Mouse (Mus musculus): Measurements from ENCODE around the gene Map6d1. TPM values are rescaled to one million over a fixed set of nuclear protein-coding genes. Genes with fewer than 3 reads are reported as not detected.

Gene Map6d1
- total RNA-seq (2022), result 10 to 100 TPM; 27.2 to 36.7 (median 29.8) TPM

DNA sequence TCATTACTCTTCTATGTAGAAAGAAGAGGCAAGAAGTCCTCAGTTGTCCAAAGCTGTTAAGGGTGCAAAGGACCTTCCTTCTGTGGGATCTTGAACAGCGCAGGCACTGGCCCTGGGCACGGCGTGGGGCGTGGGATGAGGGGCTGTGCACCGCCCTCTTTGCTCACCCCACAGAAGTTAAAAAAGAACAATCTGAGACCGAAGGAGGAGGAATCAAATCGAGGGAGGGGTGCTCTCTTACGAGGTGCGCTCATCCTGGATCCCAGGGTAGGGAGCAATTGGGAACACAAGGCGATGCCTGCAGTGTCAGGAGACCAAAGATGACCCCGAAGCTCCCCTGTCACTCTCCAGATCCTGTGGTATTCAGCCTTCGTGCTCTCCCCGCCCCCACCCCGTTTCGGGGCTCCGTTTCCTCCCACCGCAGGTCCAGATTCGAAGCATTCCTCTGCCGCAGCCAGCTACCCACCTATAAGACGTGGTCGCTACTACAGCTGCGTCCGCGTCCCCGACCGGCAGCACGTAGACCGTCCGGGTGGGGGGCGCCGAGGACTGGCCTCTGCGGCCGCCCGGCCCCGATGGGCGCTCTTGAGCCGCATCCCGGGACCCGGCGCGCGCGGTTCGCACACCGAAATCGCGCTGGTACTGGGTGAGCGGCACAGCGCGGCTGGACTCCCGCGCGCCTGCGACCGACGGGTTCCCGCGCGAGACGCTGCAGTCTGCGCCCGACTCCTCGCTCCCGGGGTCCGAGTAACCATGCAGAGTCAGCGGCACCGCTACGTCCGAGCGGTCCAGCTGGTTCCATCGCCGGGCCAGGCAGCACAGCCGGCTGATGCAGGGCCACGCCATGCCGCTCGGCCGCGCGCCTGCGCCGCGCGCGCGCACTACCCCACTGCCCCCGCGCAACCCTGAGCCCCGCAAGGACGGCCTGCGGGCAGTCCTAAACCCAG is at the start of gene Map6d1:
Gene Map6d1, minus strand, starts transcription at position 891 of the 947 bp plus-strand sequence.
- peak in 1 of 2 experiments; percentile 51 for DNase-seq (ENCODE audit: low spot score in 2 of 2)

DNA sequence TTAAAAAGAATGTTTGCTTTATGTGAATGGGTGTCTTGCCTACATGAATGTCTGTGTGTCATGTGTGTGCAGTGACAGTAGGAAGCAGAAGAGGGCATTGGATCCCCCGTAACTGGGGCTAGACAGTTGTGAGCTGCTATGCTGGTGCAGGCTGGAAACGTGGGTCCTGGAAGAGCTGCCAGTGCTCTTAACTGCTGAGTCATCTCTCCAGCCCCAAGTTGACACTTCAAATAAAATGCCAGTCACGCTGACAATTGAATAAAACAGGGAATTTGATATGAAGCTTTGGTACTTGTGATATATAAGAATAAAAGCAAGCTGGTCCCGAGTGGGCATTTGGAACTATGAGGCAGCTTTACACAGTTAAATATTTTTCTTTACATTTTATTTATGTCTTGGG is 39.1 kb upstream of the Map6d1 start:
- peak in 1 of 2 experiments; percentile 11 for DNase-seq (ENCODE audit: low spot score in 2 of 2)

DNA sequence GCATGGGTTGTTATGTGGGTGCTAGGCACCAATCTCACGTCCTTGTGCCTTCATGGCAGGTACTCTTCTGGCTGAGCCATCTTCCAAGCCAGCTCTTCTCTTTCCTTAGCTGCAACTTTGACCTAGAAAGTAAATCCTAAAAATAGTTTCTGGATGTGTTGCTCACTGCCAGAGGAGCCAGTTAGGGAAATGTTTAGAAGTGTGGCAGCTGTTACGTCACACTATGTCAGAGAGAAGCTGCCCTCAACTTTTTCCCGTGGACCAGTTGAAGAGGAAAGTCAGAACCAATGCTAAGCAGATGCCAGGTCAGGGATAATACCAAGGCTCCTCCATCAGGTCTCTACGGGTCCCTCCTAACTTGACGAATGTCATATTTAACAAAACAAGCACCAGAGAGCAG is 38.2 kb upstream of the Map6d1 start:
- no peak for DNase-seq (ENCODE audit: low spot score in 2 of 2)

DNA sequence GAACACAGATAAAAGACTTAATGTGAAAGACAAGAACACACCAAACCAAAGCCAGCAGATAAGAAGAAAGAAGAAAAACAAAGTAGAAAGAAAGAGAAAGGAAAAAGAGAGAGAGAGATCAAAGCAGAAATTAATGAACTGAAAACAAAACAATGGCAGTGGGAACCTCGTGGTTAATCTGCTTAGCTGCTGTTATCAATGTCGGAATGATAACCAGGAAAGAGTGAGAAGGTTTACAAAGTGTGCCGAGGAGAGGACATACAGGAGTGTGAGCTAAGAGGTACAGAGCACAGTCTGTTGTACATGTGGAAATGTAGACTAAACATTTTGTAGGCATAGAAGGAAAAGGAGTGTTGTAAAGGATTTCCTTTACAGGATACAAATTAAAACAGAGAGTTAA is 31.8 kb upstream of the Map6d1 start:
- no peak for DNase-seq (ENCODE audit: low spot score in 2 of 2)

DNA sequence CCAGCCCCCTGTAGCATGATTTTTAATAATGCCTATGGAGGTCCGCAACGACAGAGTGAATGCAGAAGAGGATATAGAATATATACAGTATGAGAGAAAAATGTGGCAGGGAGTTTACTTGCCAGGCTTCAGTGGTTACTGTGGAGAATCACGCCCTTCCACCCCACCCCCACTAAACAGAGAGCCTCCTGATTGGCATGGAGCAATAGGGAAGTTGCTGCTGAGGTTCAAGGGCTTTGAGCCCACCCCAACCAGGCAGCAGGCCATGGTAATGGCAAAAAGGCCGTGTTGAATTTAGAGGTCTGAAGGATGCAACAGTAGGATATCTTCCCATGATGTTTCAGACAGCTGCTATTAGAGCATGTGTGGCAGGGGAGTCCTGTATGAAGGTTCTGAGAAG is 30.2 kb upstream of the Map6d1 start:
- DNase-seq (ENCODE audit: low spot score in 2 of 2), result no peak

DNA sequence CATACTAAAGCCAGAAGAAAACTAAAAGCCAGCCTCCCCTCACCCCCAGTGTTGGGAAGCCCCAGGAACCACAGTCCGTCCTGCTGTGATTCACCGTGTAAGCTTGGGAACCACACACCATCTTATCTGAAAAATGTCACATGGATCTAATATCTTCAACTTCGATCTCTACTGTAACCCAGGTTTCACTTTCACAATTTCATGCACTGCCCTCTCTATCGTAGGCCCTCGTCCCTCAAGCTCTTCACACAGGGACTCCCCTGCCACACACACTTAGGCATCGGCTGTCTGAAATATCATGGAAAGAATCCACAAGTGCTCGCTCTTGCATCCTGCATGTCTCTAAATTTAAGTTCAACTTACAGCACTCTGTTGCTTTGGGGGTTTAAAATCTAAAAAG is 23.9 kb upstream of the Map6d1 start:
- no peak for DNase-seq (ENCODE audit: low spot score in 2 of 2)

DNA sequence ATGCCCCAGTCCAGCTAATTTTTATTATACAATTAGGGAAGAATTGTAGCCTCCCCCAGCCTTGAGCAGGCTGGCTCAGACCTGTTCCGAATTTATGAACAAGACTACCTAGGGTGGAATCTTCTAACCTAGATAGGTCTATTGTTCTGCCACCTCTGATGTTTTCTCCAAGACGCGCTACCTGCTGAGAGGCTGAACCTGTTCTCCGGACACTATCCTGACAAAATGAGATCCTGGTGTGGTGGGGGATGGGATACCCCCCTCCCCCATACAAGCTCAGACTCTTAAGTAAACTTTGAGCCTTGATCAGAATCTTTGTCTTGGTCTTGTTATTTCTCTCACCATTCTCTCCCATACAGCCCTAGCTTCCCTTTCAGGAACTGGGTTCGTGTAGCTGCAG is 16.8 kb upstream of the Map6d1 start:
- no peak for DNase-seq (ENCODE audit: low spot score in 2 of 2)

DNA sequence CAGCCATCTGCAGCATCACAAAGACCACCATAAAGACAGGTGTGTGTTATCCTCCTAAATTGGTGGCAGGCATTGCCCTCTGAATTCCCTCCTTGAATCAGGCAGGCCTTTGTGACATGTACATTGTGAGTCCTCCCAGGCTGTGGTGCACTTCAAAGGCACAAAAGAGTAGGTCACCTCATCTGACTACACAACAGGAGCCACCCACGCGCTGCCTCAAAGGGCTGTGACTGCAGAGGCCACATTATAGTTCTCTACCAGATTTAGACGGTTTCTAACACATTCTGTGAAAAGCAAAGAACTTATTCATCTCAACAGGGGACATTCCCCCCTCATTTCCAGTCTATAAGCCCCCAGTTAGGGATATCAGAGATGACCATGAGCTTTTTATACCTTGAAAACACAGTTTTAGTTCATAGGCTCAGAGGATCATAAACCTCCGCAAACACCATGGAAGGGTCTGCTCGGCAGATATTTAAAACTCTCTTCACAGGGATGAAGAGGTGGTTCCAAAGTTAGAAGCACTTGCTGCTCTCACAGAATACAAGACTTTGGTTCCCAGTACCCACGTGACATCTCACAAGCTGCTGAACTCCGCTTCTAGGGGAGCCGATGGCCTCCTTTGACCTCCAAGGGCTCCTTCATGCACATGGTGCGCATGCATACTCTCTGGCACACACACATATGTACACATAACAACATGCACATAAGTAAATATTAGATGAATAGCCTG is 7.5 kb upstream of the Map6d1 start:
- no peak for DNase-seq (ENCODE audit: low spot score in 2 of 2)

DNA sequence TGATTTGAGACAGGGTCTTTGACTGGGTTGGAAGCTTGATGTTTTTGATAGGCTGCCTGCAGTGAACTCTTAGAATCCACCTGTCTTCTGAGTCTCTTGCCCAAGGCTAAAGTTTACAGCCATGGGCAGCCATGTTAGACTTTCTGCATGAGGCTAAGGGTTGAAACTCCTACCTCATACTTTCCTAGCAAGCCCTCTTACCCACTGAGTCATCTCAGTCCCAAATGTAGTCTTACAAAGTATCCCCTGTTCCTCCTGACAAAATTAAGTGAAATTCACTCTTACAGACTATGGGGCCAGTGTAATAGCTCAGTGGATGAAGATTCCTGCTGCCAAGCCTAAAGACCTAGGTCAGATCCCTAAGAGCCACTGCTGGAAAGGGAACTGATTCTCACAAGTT is 5.9 kb upstream of the Map6d1 start:
- no peak for DNase-seq (ENCODE audit: low spot score in 2 of 2)

DNA sequence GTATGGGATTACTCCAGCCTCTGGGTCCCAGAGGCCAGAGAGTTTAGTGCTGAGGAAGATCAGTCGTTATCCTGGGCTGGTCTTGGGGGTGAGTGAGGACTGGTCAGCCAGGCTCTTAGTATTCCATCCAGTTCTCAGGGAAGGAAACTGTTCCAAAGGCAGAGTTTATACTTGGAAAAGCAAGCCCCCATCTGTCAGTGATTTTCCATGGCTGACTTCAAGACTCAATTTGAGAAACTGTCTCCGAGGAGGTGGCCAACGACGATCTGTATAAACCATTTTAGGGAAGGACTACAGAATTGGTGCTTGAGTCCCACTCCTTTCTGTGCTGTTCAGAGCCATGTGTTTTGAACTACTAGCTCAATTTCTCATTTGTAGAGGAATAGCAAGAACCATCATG is 2.5 kb downstream of the Map6d1 start:
- DNase-seq (ENCODE audit: low spot score in 2 of 2), result no peak

DNA sequence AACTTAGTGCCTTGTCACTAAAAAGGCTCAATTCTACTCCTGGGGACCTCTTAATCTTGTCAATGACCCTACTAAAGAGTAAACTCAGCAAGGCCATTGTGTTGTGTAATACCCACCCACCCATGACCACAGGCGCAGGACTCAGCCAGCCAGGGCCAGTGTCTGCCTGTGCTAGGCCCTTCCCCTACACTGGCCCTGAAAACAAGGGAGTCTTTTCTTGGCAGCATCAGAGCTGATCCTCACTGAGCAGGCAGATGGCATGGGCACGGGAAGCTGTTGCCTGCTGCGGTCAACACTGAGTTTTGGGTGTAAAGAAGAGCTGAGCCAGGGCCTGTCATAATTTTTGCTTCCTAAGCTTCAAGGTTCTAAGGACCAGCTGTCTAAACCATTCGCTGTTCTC is 3.7 kb downstream of the Map6d1 start:
- peak; percentile 54 to 65 for DNase-seq (ENCODE audit: low spot score in 2 of 2)

DNA sequence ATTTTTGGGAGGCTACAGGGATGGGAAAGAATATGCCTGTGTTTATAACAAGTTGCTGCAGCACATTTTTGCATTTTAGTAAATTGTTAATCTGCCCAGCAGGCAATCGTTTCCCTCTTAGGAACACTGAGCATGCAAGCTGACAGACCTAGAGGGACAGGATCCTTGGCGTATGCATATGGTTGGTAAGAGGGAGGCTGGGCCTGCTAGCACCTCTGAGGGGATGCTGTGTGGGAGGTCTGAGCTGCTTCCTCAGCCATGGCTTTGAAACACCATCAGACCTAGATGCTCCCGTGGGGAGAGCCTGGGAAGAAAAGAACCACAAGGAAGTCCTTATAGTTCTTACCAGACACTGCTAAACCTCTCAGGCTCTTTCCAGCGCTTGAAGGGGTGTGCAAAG is 6.8 kb downstream of the Map6d1 start:
- no peak for DNase-seq (ENCODE audit: low spot score in 2 of 2)

DNA sequence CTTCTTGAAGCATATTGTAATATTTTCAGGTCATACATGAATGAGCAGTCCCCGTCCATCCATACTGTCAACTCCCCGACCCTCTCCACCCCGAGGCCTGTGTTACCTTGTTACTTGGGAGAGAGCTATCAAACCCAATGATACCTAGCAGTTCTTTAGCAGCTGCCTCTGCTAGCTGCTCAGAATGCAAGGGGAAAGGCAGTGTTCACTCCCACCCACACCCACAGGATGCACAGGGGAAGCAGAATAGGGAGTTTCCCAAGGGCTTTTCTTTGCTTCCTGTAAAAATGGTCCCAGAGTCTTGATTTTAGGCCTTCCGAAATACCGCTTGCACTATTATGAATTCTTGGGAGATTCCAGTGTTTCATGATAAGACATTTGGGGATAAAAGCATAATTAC is 13.0 kb downstream of the Map6d1 start:
- DNase-seq (ENCODE audit: low spot score in 2 of 2), result no peak

DNA sequence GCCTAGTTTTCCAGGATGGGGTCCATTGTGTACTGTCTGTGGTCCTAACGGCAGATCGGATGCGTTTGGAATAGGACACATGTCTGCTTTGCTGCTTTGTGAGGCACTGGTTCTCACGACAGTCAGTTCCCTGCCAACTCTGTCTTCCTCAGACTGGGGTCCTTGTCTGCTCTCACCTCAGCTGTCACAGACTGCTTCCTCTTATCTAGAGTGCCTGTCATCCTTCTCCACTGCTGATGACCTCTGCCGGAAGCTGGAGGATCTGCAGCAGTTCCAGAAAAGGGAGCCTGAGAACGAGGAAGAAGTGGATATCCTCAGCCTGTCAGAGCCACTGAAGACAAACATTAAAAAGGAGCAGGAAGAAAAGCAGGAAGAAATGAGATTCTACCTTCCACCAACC is 13.7 kb downstream of the Map6d1 start:
- DNase-seq (ENCODE audit: low spot score in 2 of 2), result no peak

DNA sequence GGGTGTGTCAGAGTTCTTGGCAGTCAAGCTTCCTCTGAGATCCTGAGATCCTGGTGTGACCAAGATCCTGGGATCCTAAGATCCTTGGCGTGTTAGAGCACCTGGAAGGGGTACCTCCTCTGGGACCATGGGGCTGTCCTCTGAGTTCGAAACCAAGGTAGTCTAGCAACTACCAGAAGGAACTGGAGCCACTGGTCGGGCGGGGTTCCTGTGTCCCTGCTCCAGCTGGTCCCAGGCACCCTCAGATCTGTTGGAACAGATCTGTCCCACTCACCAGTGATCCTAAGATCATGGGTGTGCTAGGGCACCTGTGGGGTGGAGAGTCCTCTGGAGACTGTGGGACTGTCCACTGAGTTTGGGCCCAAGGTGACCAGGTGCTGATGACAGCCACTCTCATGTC is 14.5 kb downstream of the Map6d1 start:
- no peak for DNase-seq (ENCODE audit: low spot score in 2 of 2)

DNA sequence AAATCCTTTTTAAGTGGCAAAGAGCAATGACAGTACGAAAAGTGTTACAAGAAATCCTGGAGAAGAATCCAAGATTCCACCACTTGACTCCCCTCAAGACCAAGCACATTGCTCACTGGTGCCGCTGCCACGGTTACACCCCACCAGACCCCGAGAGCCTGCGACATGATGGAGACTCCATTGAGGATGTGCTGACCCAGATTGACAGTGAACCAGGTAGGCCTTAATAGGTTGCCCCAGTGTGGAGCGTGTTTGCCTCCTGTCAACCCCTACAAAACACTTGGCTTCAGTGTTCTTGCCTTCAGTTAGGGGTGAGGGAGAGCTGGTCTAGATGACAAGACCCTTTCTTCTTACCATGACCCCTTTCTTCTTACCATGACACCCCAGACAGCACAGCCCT is 18.4 kb downstream of the Map6d1 start:
- DNase-seq (ENCODE audit: low spot score in 2 of 2), result no peak

DNA sequence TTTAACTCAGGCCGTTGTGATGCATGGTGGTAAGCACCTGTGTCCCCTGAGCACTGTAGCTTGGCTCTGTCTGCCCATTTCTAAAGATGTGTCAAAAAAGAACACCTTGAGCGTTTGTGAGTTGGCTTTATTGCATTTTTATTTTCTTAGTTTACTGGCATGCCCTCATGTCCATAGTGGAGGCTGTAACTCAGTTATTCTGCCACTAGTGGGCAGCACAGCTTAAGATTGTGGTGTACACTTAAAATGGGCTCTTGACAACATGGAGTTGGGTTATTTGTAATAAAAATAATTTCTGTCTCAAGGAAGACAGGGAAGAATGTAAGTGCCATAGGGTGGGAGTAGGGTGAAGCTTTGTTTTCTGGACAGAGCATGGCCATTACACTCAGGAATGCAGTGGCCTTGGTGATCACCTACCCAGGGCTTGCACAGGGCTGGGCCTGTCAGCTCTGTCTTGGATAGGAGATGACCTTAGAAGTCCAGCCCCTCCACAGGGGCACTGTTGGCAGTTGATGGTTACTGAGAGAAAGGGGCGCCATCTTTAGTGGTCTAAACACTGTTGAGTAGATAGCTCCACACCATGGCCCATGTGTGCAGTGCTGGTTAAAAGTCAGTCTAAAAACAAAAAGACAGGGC is 27.4 kb downstream of the Map6d1 start:
- DNase-seq (ENCODE audit: low spot score in 2 of 2), result peak in 1 of 2 experiments; percentile 50

DNA sequence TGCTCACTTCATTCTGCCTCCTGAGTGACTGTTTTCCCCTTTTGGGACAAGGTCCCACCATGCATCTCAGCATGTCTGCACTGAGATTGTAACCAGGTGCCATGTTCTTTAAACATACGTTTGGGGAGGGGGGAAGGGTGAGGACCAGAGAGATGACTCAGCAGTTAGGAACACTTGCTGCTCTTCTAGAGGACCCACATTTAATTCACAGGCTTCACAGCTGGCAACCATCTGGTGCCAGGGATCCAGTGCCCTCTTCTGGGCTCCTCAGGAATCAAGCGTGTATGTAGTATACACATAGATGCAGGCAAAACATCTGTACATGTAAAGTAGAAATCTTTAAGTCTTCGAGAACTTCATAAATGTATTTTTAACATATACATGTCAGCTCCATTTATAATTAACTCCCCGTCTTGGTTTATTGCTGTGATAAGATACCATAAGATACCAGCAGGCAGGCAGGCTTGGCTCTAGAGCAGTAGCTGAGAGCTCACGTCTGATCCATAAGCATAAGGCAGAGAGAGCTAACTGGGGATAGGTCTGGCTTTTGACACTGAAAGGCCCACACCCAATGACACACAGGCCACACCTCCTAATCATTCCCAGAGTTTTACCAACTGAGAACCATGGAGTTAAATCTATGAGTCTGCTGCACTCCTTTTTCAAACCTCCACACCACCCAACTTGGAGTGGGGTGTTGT is 41.5 kb downstream of the Map6d1 start:
- no peak for DNase-seq (ENCODE audit: low spot score in 2 of 2)

DNA sequence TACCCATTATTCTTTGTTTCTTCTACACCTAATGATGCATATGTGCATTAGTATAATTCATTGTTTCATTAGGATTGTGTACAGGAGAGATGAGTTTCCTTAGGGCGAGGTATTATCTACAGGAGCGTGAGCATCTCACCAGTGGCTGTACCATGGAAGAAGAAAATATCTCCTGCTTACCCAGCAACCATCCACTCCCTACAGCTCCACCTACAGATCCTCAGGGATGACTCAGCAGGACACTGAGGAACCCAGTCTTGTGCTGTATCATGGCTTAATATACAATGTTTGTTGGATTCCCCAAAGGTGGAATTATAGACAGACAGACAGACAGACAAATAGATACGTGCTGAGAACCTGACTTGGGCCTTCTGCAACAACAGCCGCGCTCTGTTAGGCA is 44.2 kb downstream of the Map6d1 start:
- no peak for DNase-seq (ENCODE audit: low spot score in 2 of 2)

DNA sequence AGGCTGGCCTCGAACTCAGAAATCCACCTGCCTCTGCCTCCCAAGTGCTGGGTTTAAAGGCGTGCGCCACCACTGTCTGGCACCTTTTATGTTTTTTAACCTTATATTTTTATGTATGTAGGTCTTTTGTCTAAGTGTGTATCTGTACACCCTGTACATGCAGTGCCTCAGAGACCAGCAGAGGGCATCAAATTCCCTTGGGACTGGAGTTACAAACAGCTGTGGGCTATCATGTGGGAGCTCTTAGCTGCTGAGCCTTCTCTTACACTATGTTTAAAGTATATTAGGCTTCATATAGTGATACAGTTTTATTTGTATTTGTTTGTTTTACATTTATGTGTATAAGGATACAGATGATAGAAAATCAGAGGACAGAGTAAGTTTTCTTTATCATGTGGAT is 45.6 kb downstream of the Map6d1 start:
- no peak for DNase-seq (ENCODE audit: low spot score in 2 of 2)

DNA sequence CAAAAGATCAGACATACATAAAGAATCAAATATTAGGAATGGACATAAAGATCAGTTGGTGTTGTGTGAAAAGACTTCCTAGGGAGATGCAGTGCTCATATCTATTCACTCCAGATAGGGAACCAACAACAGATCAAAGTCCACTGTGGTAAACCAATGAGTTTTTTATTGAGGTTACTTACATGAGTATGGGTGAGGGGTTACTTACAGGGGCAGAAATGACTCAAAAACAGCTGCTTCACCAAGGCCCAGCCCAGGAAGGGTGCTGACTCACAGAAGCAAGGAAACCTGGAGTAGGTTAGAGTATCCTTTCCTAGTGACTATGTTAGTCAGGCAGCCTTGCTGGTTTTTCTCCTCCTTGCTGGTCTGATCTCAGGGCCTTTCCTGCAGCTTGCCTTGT is 49.1 kb downstream of the Map6d1 start:
- no peak for DNase-seq (ENCODE audit: low spot score in 2 of 2)
